Mouse (Mus musculus) lung, embryonic 15.5 days (tissue): Measurements from ENCODE around the gene Arap1. TPM values are rescaled to one million over a fixed set of nuclear protein-coding genes. Genes with fewer than 3 reads are reported as not detected.
A peak's percentile ranks its signal among the peaks of the same experiment; 100 is the strongest.

Source experiments
- ATAC-seq: fragments of 200-750 bp; cut with Nextera tagmentation; 2 replicates; pipeline ENCODE4 v1.8.0; 2017; ENCODE audit warnings: moderate number of reproducible peaks, borderline replicate concordance; ENCODE audit not compliant: low FRiP score, low TSS enrichment; ENCODE audit errors: extremely low read depth
- H3K27ac ChIP-seq: fragments of 300-500 bp; sonication (generic); 2 replicates; pipeline ENCODE4 v1.5.1; 2015; ENCODE audit warnings: moderate library complexity, mild to moderate bottlenecking, inconsistent platforms
- H3K27me3 ChIP-seq: fragments of 300-500 bp; sonication (generic); 2 replicates; pipeline ENCODE4 v1.6.1; 2015; ENCODE audit warnings: inconsistent platforms
- H3K36me3 ChIP-seq: fragments of 300-500 bp; sonication (generic); 2 replicates; pipeline ENCODE4 v1.6.1; 2015; ENCODE audit warnings: inconsistent platforms
- H3K4me1 ChIP-seq: fragments of 300-500 bp; sonication (generic); 2 replicates; pipeline ENCODE4 v1.6.1; 2015; ENCODE audit warnings: inconsistent platforms
- H3K4me2 ChIP-seq: fragments of 300-500 bp; sonication (generic); 2 replicates; pipeline ENCODE4 v1.6.1; 2015; ENCODE audit warnings: inconsistent platforms, mild to moderate bottlenecking, moderate library complexity
- H3K4me3 ChIP-seq: fragments of 300-500 bp; sonication (generic); 2 replicates; pipeline ENCODE4 v1.5.1; 2015; ENCODE audit warnings: mild to moderate bottlenecking, inconsistent platforms
- H3K9ac ChIP-seq: fragments of 300-500 bp; sonication (generic); 2 replicates; pipeline ENCODE4 v1.6.1; 2015; ENCODE audit warnings: inconsistent platforms
- H3K9me3 ChIP-seq: fragments of 300-500 bp; sonication (generic); 2 replicates; pipeline ENCODE4 v1.6.1; 2016; ENCODE audit warnings: inconsistent platforms
- WGBS: fragments of 180-500 bp; shearing (Covaris S2); methylation state at CpG from one replicate; pipeline ENCODE4 v1.1.7; 2015; 5-methylcytosine and 5-hydroxymethylcytosine counted together
- polyA plus RNA-seq: library from polyadenylated mRNA; unstranded; fragments of >200 nt; fragmentation: Nextera tagmentation; extraction: Ambion mirVana; gene quantifications from 2 replicates; pipeline ENCODE4 v1.2.1, GENCODE M21; 2015

Arap1 gene
- polyA plus RNA-seq, 1 experiment from 2014 or later = 109 TPM

DNA sequence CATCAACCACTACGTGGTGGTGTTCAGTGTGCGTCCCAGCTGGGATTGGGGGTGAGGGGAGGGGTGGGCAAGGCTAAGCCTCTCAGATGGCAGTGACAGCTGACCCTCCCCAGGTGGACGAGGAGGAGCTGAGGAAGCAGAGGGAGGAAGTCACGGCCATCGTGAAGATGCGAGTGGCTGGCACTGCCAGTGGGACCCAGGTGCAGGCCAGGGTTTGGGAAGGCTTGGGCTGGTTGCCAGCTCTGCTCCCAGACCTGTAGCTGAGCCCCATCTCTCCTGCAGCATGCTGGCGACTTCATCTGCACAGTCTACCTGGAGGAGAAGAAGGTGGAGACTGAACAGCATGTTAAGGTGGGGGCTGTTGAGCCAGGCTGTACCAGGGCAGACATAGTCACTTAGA, 53.6 kb downstream of the Arap1 start:
- H3K27ac ChIP-seq = no peak overlapping the region

GRCm38 (mm10) chr7:101403831-101404230, 56.0 kb downstream of the Arap1 start:
- Histone ChIP-seq H3K9me3 (no peaks in the 10 kb centered on the region), H3K9ac (no peak overlapping the region), H3K4me3 (no peak overlapping the region), H3K27ac (no peak overlapping the region), H3K27me3 (no peaks in the 10 kb centered on the region), H3K4me1 (no peaks in the 10 kb centered on the region), H3K36me3 (peaks cover 89% of the 10 kb centered on the region), H3K4me2 (no peak overlapping the region)
- WGBS = 86% methylated on average over 5 of the region's 5 CpGs
- ATAC-seq = no peak

More for the DNA sequence above, 53.6 kb downstream of the Arap1 start:
- Histone ChIP-seq H3K36me3 (peaks cover 91% of the 10 kb centered on the region), H3K9ac (no peak overlapping the region), H3K4me1 (no peaks in the 10 kb centered on the region), H3K27me3 (no peaks in the 10 kb centered on the region), H3K4me2 (no peak overlapping the region), H3K9me3 (no peaks in the 10 kb centered on the region), H3K4me3 (no peak overlapping the region)
- ATAC-seq = no peak
- WGBS = 80% methylated on average over 7 of the region's 7 CpGs

DNA sequence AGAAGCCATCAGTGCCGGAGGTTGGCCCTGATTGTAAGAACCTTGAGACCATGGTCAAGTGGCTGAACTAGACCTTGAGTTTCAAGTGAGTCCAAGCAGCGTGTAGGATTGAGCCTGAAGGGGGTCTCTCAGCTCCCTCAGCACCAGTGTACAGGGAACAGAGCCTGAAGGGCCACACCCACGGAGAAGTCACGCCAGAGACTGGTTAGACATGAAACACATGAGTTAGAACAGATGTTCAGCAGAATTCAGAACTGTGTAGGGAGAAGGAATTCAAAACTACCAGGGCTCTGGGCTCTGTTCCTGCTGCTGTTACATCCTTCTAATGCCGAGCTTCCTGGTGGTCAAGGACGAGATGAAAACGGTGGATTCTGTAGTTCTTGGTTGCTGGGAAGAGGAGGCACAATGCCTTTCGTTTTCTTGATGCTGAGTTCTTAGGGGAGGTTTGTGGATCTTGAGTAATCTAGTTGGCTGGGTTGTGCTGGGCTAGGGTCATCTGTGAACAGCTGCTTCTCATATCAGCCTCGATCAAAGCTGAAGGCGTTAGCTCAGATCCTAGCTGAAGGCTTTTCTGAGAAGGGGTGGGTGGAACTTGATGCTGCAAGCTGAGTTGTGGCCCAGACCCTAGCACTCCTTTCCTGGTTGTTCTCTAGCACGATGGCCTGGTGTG, 62.5 kb downstream of the Arap1 start, which contains the start of gene Gm45837:
Gm45837 (plus strand) TSS at position 620 of the 670 bp plus-strand sequence.
- no peaks in the 10 kb centered on the region for H3K9me3 ChIP-seq
- no peak within 1 kb of the TSS for H3K4me3 ChIP-seq
- peaks cover 60% of the 10 kb centered on the region for H3K36me3 ChIP-seq
- no peak for ATAC-seq
- H3K4me2 ChIP-seq = no peak within 1 kb of the TSS
- no peak within 1 kb of the TSS; the same call in 1 of the 2 replicates for H3K9ac ChIP-seq
- H3K27me3 ChIP-seq = no peaks in the 10 kb centered on the region
- H3K27ac ChIP-seq = 0 out of 2 replicates have a peak within 1 kb of the TSS, but pooled peaks have one; percentile 3
- H3K4me1 ChIP-seq = peaks cover 22% of the 10 kb centered on the region
- 61% methylated on average over 11 of the region's 11 CpGs for WGBS

GRCm38 (mm10) chr7:101412796-101413195, 64.9 kb downstream of the Arap1 start:
- H3K4me2 ChIP-seq = no peak overlapping the region
- H3K27ac ChIP-seq = no peak overlapping the region
- peak; percentile 6; the same call in 1 of the 2 replicates for ATAC-seq

DNA sequence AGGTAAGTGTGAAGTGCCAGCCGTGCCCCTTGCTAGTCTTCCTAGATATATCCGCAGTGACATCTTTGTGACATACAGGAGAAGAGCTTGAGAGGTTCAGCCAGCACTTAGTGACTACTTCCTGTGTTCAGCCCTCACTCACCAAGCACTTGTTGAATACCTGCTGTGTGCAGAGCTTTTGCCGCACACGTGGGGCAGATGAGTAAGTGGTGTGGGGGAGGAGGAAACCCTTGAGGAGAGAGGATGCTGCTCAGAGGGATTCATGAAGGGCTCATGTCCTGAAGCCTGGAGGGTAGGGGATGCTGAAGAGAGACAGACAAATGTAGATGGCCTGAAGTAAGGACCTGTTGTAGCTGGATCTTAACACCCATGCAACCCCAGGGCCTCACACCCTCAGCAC, 66.3 kb downstream of the Arap1 start:
- Histone ChIP-seq H3K36me3 (peaks cover 26% of the 10 kb centered on the region), H3K27ac (peak overlapping the region; percentile 55; the same call in 1 of the 2 replicates), H3K9ac (no peak overlapping the region), H3K27me3 (no peaks in the 10 kb centered on the region), H3K4me3 (no peak overlapping the region), H3K4me2 (no peak overlapping the region), H3K9me3 (no peaks in the 10 kb centered on the region), H3K4me1 (peaks cover 29% of the 10 kb centered on the region)
- 31% methylated on average over 4 of the region's 4 CpGs for WGBS
- no peak for ATAC-seq

More at GRCm38 (mm10) chr7:101412796-101413195, 64.9 kb downstream of the Arap1 start:
- H3K27me3 ChIP-seq = no peaks in the 10 kb centered on the region
- H3K9me3 ChIP-seq = no peaks in the 10 kb centered on the region
- H3K4me1 ChIP-seq = peaks cover 29% of the 10 kb centered on the region
- H3K9ac ChIP-seq = no peak overlapping the region
- peaks cover 40% of the 10 kb centered on the region for H3K36me3 ChIP-seq
- no peak overlapping the region for H3K4me3 ChIP-seq

DNA sequence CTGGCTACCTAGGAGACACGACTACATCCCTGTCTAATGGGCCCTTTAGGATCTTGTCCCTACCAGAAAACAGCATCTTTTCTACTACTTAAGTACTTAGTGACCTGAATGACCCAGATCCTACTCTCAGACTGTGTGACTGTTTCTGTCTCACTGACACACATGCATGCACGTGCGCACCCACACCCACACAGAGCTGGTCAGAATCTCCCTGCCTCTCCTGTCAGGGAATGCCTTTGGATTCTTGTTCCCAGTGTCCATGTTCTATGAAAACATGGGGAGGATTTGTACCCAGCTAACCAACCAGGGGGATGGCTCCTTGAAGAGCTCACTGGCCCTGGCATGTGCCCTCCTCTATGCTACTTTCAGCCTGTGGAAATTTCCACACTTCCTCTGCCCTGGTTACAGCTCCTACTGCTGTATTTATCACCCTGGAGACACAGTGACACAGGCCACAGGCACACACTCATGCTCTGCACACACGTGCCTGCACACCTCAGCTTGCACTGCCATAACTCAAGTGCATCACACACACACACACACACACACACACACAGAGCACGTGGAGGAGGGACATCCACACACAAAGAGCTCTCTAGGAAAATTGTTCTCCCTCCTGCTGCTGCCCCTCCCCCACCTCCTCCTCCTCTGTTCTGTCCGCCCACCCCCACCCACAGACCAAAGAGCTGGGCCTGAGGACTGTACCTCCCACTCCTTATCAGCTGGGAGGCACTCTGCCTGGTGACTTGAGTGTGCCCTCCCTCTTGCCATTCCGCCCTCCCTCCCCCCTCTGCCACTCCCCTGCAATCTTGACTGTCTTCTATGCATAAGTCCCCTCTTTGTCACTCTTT, 67.0 kb downstream of the Arap1 start:
- 28% methylated on average over 7 of the region's 7 CpGs for WGBS
- H3K27ac ChIP-seq = peak overlapping the region; percentile 55
- no peak overlapping the region for H3K4me3 ChIP-seq
- H3K9ac ChIP-seq = no peak overlapping the region
- no peaks in the 10 kb centered on the region for H3K9me3 ChIP-seq
- peaks cover 24% of the 10 kb centered on the region for H3K36me3 ChIP-seq
- H3K4me2 ChIP-seq = no peak overlapping the region
- H3K27me3 ChIP-seq = no peaks in the 10 kb centered on the region
- H3K4me1 ChIP-seq = peaks cover 29% of the 10 kb centered on the region
- ATAC-seq = peak; percentile 56

DNA sequence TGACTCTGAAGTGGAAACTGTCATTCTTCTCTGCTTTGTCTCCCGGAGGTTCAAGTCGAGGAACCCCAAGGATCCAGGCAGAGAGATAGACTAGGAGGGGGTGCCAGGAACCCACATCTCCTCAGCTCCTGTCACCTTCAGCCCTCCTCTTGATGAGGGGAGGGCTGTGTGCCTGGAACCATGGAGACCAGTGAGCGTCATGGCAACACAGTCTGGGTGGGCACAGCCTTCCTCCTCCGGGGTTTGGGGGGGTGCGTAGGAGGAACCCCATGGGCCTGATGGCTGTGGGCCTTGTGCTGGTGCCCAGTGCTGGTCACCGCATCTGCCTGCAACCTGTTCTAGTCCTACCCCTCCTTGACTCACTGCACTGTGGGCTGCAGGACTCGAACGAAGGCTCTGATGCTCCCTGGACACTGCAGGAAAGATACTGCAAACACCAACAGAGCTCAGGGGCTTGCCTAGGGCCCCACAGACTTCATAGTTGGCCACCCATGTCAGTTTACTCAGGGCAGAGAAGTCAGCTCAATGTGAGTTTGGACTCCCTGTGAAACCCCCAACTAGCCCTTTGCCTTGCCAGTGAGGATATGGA, 67.7 kb downstream of the Arap1 start:
- H3K9ac ChIP-seq = no peak overlapping the region
- H3K36me3 ChIP-seq = peaks cover 18% of the 10 kb centered on the region
- no peaks in the 10 kb centered on the region for H3K9me3 ChIP-seq
- 20% methylated on average over 8 of the region's 8 CpGs for WGBS
- ATAC-seq = 0 out of 2 replicates have a peak, but pooled peaks have one; percentile 2
- H3K4me3 ChIP-seq = no peak overlapping the region
- H3K4me2 ChIP-seq = no peak overlapping the region
- H3K4me1 ChIP-seq = peaks cover 29% of the 10 kb centered on the region
- H3K27me3 ChIP-seq = no peaks in the 10 kb centered on the region
- peak overlapping the region; percentile 45 for H3K27ac ChIP-seq

GRCm38 (mm10) chr7:101416391-101416790, 68.5 kb downstream of the Arap1 start:
- Histone ChIP-seq H3K9ac (no peak overlapping the region), H3K4me3 (no peak overlapping the region), H3K4me2 (no peak overlapping the region), H3K9me3 (no peaks in the 10 kb centered on the region), H3K36me3 (peaks cover 12% of the 10 kb centered on the region), H3K27me3 (no peaks in the 10 kb centered on the region), H3K27ac (no peak overlapping the region; the same call in 1 of the 2 replicates), H3K4me1 (peaks cover 29% of the 10 kb centered on the region)
- 26% methylated on average over 5 of the region's 5 CpGs for WGBS
- ATAC-seq = no peak

DNA sequence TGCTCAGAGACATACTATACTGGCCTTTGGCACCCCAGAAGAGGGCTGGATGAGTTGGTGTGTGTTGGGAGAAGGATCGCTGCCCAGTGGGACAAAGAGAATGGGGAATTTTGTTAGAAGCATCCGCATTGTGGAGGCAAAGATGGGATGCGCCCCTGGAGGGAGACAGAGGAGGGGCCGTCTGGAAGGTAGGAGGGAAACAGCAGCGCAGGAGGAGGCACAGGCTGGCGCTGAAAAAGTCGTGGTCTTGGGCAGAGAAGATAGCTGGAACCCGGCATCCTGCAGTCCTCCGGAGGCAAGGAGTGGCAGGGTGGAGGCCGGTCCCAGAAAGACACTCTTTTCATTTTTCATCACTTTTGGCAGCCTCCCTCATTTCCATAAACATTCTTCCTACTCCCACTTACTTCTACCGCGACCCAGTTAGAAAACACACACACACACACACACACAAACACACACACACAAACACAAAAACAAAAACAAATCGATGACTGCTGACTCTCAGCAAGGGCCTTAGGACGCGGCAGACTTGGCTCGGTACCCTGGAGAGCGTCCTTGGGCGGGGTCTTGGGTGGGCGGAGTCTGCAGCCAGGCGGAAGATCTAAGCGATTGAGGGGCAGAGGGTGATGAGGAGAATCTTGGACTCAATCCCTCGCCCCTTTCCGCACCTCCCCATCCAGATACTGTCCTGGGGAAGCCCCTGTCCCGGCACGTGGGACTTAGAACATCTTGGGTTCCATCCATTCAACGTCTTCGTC, 71.3 kb downstream of the Arap1 start:
- H3K27me3 ChIP-seq = no peaks in the 10 kb centered on the region
- no peaks in the 10 kb centered on the region; the same call in 1 of the 2 replicates for H3K36me3 ChIP-seq

GRCm38 (mm10) chr7:101421529-101421928, 73.7 kb downstream of the Arap1 start, which contains the start of gene Pde2a:
TSS of gene Pde2a (plus strand) at chr7:101421691.
- H3K4me3 ChIP-seq = no peak within 1 kb of the TSS
- H3K9me3 ChIP-seq = no peaks in the 10 kb centered on the region
- H3K9ac ChIP-seq = no peak within 1 kb of the TSS
- H3K36me3 ChIP-seq = no peaks in the 10 kb centered on the region
- no peaks in the 10 kb centered on the region for H3K27me3 ChIP-seq
- no peaks in the 10 kb centered on the region for H3K4me1 ChIP-seq
- ATAC-seq = no peak
- H3K4me2 ChIP-seq = no peak within 1 kb of the TSS
- no peak within 1 kb of the TSS for H3K27ac ChIP-seq
- WGBS = 15% methylated on average over 6 of the region's 6 CpGs

More for the DNA sequence above, 71.3 kb downstream of the Arap1 start:
- Histone ChIP-seq H3K9ac (no peak overlapping the region), H3K4me1 (peaks cover 19% of the 10 kb centered on the region), H3K4me2 (no peak overlapping the region), H3K4me3 (no peak overlapping the region), H3K9me3 (no peaks in the 10 kb centered on the region), H3K27ac (no peak overlapping the region)
- ATAC-seq = no peak
- 6% methylated on average over 27 of the region's 27 CpGs for WGBS

GRCm38 (mm10) chr7:101422069-101422468, 74.2 kb downstream of the Arap1 start:
- no peaks in the 10 kb centered on the region for H3K4me1 ChIP-seq
- H3K4me2 ChIP-seq = no peak overlapping the region
- H3K27ac ChIP-seq = no peak overlapping the region
- no peaks in the 10 kb centered on the region for H3K36me3 ChIP-seq
- no peaks in the 10 kb centered on the region for H3K9me3 ChIP-seq
- no peak overlapping the region for H3K9ac ChIP-seq
- ATAC-seq = no peak
- 26% methylated on average over 3 of the region's 3 CpGs for WGBS
- H3K4me3 ChIP-seq = no peak overlapping the region
- no peaks in the 10 kb centered on the region for H3K27me3 ChIP-seq
